Mouse (Mus musculus) liver, embryonic 12.5 days (tissue): Measurements from ENCODE around the gene Dst. TPM values are rescaled to one million over a fixed set of nuclear protein-coding genes. Genes with fewer than 3 reads are reported as not detected.

Experiments
- ATAC-seq: fragments of 200-750 bp; cut with Nextera tagmentation; 2 replicates; pipeline ENCODE4 v1.8.0; 2017; ENCODE audit warnings: moderate number of reproducible peaks, mild to moderate bottlenecking, moderate library complexity
- H3K27ac ChIP-seq: fragments of 300-500 bp; sonication (generic); 2 replicates; pipeline ENCODE4 v1.5.1; 2016; ENCODE audit warnings: mild to moderate bottlenecking
- H3K27me3 ChIP-seq: fragments of 300-500 bp; sonication (generic); replicated peaks from 2 replicates; pipeline ENCODE4 v1.6.1; 2016; ENCODE audit warnings: mild to moderate bottlenecking, moderate library complexity
- H3K36me3 ChIP-seq: fragments of 300-500 bp; sonication (generic); 2 replicates; pipeline ENCODE4 v1.6.1; 2016; ENCODE audit warnings: mild to moderate bottlenecking, moderate library complexity
- H3K4me1 ChIP-seq: fragments of 300-500 bp; sonication (generic); 2 replicates; pipeline ENCODE4 v1.6.1; 2016
- H3K4me2 ChIP-seq: fragments of 300-500 bp; sonication (generic); 2 replicates; pipeline ENCODE4 v1.6.1; 2016; ENCODE audit warnings: mild to moderate bottlenecking, moderate library complexity
- H3K4me3 ChIP-seq: fragments of 300-500 bp; sonication (generic); 2 replicates; pipeline ENCODE4 v1.5.1; 2016; ENCODE audit warnings: mild to moderate bottlenecking, moderate library complexity
- H3K9ac ChIP-seq: fragments of 300-500 bp; sonication (generic); 2 replicates; pipeline ENCODE4 v1.6.1; 2016; ENCODE audit warnings: mild to moderate bottlenecking, moderate library complexity
- H3K9me3 ChIP-seq: fragments of 300-500 bp; sonication (generic); replicated peaks from 2 replicates; pipeline ENCODE4 v1.6.1; 2016; ENCODE audit warnings: mild to moderate bottlenecking, moderate library complexity
- WGBS: fragments of 180-500 bp; shearing (Covaris S2); methylation state at CpG from one replicate; pipeline ENCODE4 v1.1.7; 2016; ENCODE audit not compliant: insufficient replicate concordance; 5-methylcytosine and 5-hydroxymethylcytosine counted together
- polyA plus RNA-seq: library from polyadenylated mRNA; unstranded; fragments of >200 nt; fragmentation: Nextera tagmentation; extraction: Ambion mirVana; gene quantifications from 2 replicates; pipeline ENCODE4 v1.2.1, GENCODE M21; 2016

Gene Dst
- polyA plus RNA-seq, 1 experiment from 2014 or later, result 5.4 TPM

GRCm38 (mm10) chr1:34072262-34072661 is 164.2 kb downstream of the Dst start:
- WGBS, result 54% methylated on average over 7 of the region's 7 CpGs
- Histone ChIP-seq H3K4me3 (no peak overlapping the region), H3K36me3 (no peaks in the 10 kb centered on the region), H3K27me3 (0 out of 2 replicates have a peak, but pooled peaks cover 3% of the 10 kb centered on the region), H3K4me1 (0 out of 2 replicates have a peak, but pooled peaks cover 5% of the 10 kb centered on the region), H3K9ac (no peak overlapping the region), H3K27ac (no peak overlapping the region), H3K4me2 (no peak overlapping the region), H3K9me3 (no peaks in the 10 kb centered on the region)
- no peak for ATAC-seq

- no peak for ATAC-seq
- WGBS, result 55% methylated on average over 10 of the region's 10 CpGs
- no peaks in the 10 kb centered on the region for H3K36me3 ChIP-seq
- no peak overlapping the region for H3K27ac ChIP-seq
- 0 out of 2 replicates have a peak, but pooled peaks cover 3% of the 10 kb centered on the region for H3K27me3 ChIP-seq
- H3K9me3 ChIP-seq, result no peaks in the 10 kb centered on the region
- H3K4me1 ChIP-seq, result 0 out of 2 replicates have a peak, but pooled peaks cover 5% of the 10 kb centered on the region
- H3K4me2 ChIP-seq, result no peak overlapping the region
- no peak overlapping the region for H3K9ac ChIP-seq
- H3K4me3 ChIP-seq, result no peak overlapping the region
Observed at GRCm38 (mm10) chr1:34073436-34074169, 165.6 kb downstream of the Dst start.

GRCm38 (mm10) chr1:34074245-34075187 is 166.5 kb downstream of the Dst start:
- H3K9ac ChIP-seq, result no peak overlapping the region
- 0 out of 2 replicates have a peak, but pooled peaks cover 5% of the 10 kb centered on the region for H3K4me1 ChIP-seq
- H3K4me2 ChIP-seq, result no peak overlapping the region
- 0 out of 2 replicates have a peak, but pooled peaks cover 3% of the 10 kb centered on the region for H3K27me3 ChIP-seq
- no peaks in the 10 kb centered on the region for H3K36me3 ChIP-seq
- 42% methylated on average over 15 of the region's 15 CpGs for WGBS
- H3K4me3 ChIP-seq, result no peak overlapping the region
- H3K9me3 ChIP-seq, result no peaks in the 10 kb centered on the region
- ATAC-seq, result no peak
- no peak overlapping the region for H3K27ac ChIP-seq

- ATAC-seq, result no peak
- H3K27ac ChIP-seq, result no peak overlapping the region
- WGBS, result 12% methylated on average over 12 of the region's 12 CpGs
Observed at GRCm38 (mm10) chr1:34076701-34077421, 168.8 kb downstream of the Dst start.

GRCm38 (mm10) chr1:34077422-34077790 is 169.4 kb downstream of the Dst start:
- peak overlapping the region; percentile 32 for H3K4me3 ChIP-seq

More at GRCm38 (mm10) chr1:34076701-34077421, 168.8 kb downstream of the Dst start:
- 0 out of 2 replicates have a peak, but pooled peaks cover 3% of the 10 kb centered on the region for H3K27me3 ChIP-seq
- H3K36me3 ChIP-seq, result no peaks in the 10 kb centered on the region
- H3K4me3 ChIP-seq, result peak overlapping the region; percentile 32
- H3K9me3 ChIP-seq, result no peaks in the 10 kb centered on the region
- no peak overlapping the region for H3K9ac ChIP-seq
- H3K4me1 ChIP-seq, result 0 out of 2 replicates have a peak, but pooled peaks cover 5% of the 10 kb centered on the region
- peak overlapping the region; percentile 49 for H3K4me2 ChIP-seq

GRCm38 (mm10) chr1:34077941-34078340 is 169.9 kb downstream of the Dst start:
- Histone ChIP-seq H3K36me3 (no peaks in the 10 kb centered on the region), H3K4me1 (0 out of 2 replicates have a peak, but pooled peaks cover 5% of the 10 kb centered on the region), H3K27ac (no peak overlapping the region), H3K9me3 (no peaks in the 10 kb centered on the region), H3K27me3 (0 out of 2 replicates have a peak, but pooled peaks cover 3% of the 10 kb centered on the region), H3K9ac (no peak overlapping the region), H3K4me2 (no peak overlapping the region), H3K4me3 (no peak overlapping the region)
- ATAC-seq, result no peak
- WGBS, result 65% methylated on average over 6 of the region's 6 CpGs

More at GRCm38 (mm10) chr1:34077422-34077790, 169.4 kb downstream of the Dst start:
- Histone ChIP-seq H3K9ac (no peak overlapping the region), H3K36me3 (no peaks in the 10 kb centered on the region), H3K4me2 (peak overlapping the region; percentile 49), H3K27ac (no peak overlapping the region), H3K4me1 (0 out of 2 replicates have a peak, but pooled peaks cover 5% of the 10 kb centered on the region), H3K27me3 (0 out of 2 replicates have a peak, but pooled peaks cover 3% of the 10 kb centered on the region), H3K9me3 (no peaks in the 10 kb centered on the region)
- WGBS, result 16% methylated on average over 7 of the region's 7 CpGs
- ATAC-seq, result no peak

- WGBS, result 76% methylated on average over 3 of the region's 3 CpGs
- no peak overlapping the region for H3K4me2 ChIP-seq
- ATAC-seq, result no peak
Observed at GRCm38 (mm10) chr1:34089011-34089410, 181.0 kb downstream of the Dst start.

GRCm38 (mm10) chr1:34090700-34091099 is 182.7 kb downstream of the Dst start:
- ATAC-seq, result no peak
- no peak overlapping the region for H3K9ac ChIP-seq
- H3K36me3 ChIP-seq, result peaks cover 4% of the 10 kb centered on the region; the same call in 1 of the 2 replicates
- 73% methylated on average over 7 of the region's 7 CpGs for WGBS
- H3K4me3 ChIP-seq, result no peak overlapping the region
- H3K4me1 ChIP-seq, result no peaks in the 10 kb centered on the region
- H3K9me3 ChIP-seq, result 0 out of 2 replicates have a peak, but pooled peaks cover 4% of the 10 kb centered on the region
- H3K27me3 ChIP-seq, result no peaks in the 10 kb centered on the region
- H3K4me2 ChIP-seq, result no peak overlapping the region
- H3K27ac ChIP-seq, result no peak overlapping the region

More at GRCm38 (mm10) chr1:34089011-34089410, 181.0 kb downstream of the Dst start:
- Histone ChIP-seq H3K4me1 (no peaks in the 10 kb centered on the region), H3K27me3 (no peaks in the 10 kb centered on the region), H3K36me3 (peaks cover 4% of the 10 kb centered on the region; the same call in 1 of the 2 replicates), H3K9me3 (0 out of 2 replicates have a peak, but pooled peaks cover 4% of the 10 kb centered on the region), H3K4me3 (no peak overlapping the region), H3K27ac (no peak overlapping the region), H3K9ac (no peak overlapping the region)

- WGBS, result 70% methylated on average over 7 of the region's 7 CpGs
- no peak overlapping the region for H3K4me2 ChIP-seq
- no peak overlapping the region for H3K9ac ChIP-seq
- H3K36me3 ChIP-seq, result no peaks in the 10 kb centered on the region; the same call in 1 of the 2 replicates
- no peaks in the 10 kb centered on the region for H3K4me1 ChIP-seq
- no peaks in the 10 kb centered on the region for H3K27me3 ChIP-seq
- no peak overlapping the region for H3K4me3 ChIP-seq
- no peak for ATAC-seq
- no peak overlapping the region for H3K27ac ChIP-seq
- H3K9me3 ChIP-seq, result no peaks in the 10 kb centered on the region
Observed at GRCm38 (mm10) chr1:34093652-34094051, 185.6 kb downstream of the Dst start.

GRCm38 (mm10) chr1:34094301-34094700 is 186.3 kb downstream of the Dst start:
- no peaks in the 10 kb centered on the region for H3K27me3 ChIP-seq
- H3K9me3 ChIP-seq, result no peaks in the 10 kb centered on the region
- H3K27ac ChIP-seq, result no peak overlapping the region
- 68% methylated on average over 5 of the region's 5 CpGs for WGBS
- no peaks in the 10 kb centered on the region for H3K4me1 ChIP-seq
- ATAC-seq, result no peak
- no peak overlapping the region for H3K9ac ChIP-seq
- no peak overlapping the region for H3K4me3 ChIP-seq
- H3K36me3 ChIP-seq, result no peaks in the 10 kb centered on the region; the same call in 1 of the 2 replicates
- H3K4me2 ChIP-seq, result no peak overlapping the region

- Histone ChIP-seq H3K27me3 (no peaks in the 10 kb centered on the region), H3K36me3 (no peaks in the 10 kb centered on the region), H3K4me3 (no peak overlapping the region), H3K4me1 (no peaks in the 10 kb centered on the region), H3K9ac (no peak overlapping the region), H3K27ac (no peak overlapping the region), H3K4me2 (no peak overlapping the region), H3K9me3 (no peaks in the 10 kb centered on the region)
- WGBS, result 34% methylated on average over 4 of the region's 4 CpGs
- no peak for ATAC-seq
Observed at GRCm38 (mm10) chr1:34095173-34095572, 187.1 kb downstream of the Dst start.
